Mouse (Mus musculus): Measurements from ENCODE around the gene Dhx15.

- TF ChIP-seq CTCF (IDR thresholded peaks at IDR 0.05; ENCODE audit: extremely low read depth, insufficient read depth, insufficient read length, insufficient replicate concordance) = no peak
- TF ChIP-seq POLR2A (IDR thresholded peaks at IDR 0.05; ENCODE audit: low read depth, low read length) = no peak
These were observed 44.3 kb upstream of the Dhx15 start for GRCm38 (mm10) chr5:52234570-52234969.
